Mouse (Mus musculus): Measurements from ENCODE around the gene Rps18. TPM values are rescaled to one million over a fixed set of nuclear protein-coding genes. Genes with fewer than 3 reads are reported as not detected.
"Not testable (repeated sequence)": the region's sequence is repeated elsewhere in the genome, so short reads cannot be mapped to it uniquely, and the experiment has no call there.

Rps18 gene
- 100 to 1,000 TPM; 453 to 457 TPM for total RNA-seq (2021)
- long read RNA-seq, transcript Rps18-209 (4 exons, 536 nt): minor isoform, 7 of 215 reads
- long read RNA-seq, transcript Rps18-201 (5 exons, 560 nt): major isoform, 197 of 215 reads
- long read RNA-seq, partial matches to known transcripts: 1 of 215 reads
- long read RNA-seq, other reads (novel, unspliced or antisense): 5 of 215 reads

- DNase-seq (ENCODE audit: low spot score in 2 of 2): peak; percentile 96 to 98
These were observed at the start of gene Rps18, which contains the start of gene Vps52 for GRCm38 (mm10) chr17:33955555-33956214. Gene Rps18 (minus strand): TSS chr17:33956001. Gene Vps52 (plus strand): TSS chr17:33955812.

- peak; percentile 41 to 48 for DNase-seq (ENCODE audit: low spot score in 2 of 2)
These were observed 47.6 kb upstream of the Rps18 start for GRCm38 (mm10) chr17:34003426-34003825.

GRCm38 (mm10) chr17:34000796-34001195 is 45.0 kb upstream of the Rps18 start:
- not testable (repeated sequence) for DNase-seq (ENCODE audit: low spot score in 2 of 2)

- peak; percentile 71 to 73 for DNase-seq (ENCODE audit: low spot score in 2 of 2)
These were observed 44.3 kb upstream of the Rps18 start, which contains the start of gene H2-K1 for GRCm38 (mm10) chr17:34000150-34000537. Gene H2-K1 (minus strand): TSS chr17:34000347.

GRCm38 (mm10) chr17:33999341-34000149 is 43.7 kb upstream of the Rps18 start:
- no peak for DNase-seq (ENCODE audit: low spot score in 2 of 2)

GRCm38 (mm10) chr17:33998697-33999096 is 42.9 kb upstream of the Rps18 start:
- DNase-seq (ENCODE audit: low spot score in 2 of 2): not testable (repeated sequence)

- DNase-seq (ENCODE audit: low spot score in 2 of 2): not testable (repeated sequence)
These were observed 41.2 kb upstream of the Rps18 start for GRCm38 (mm10) chr17:33997025-33997424.

GRCm38 (mm10) chr17:33995651-33996050 is 39.9 kb upstream of the Rps18 start:
- no peak for DNase-seq (ENCODE audit: low spot score in 2 of 2)

- DNase-seq (ENCODE audit: low spot score in 2 of 2): no peak
These were observed 39.2 kb upstream of the Rps18 start for GRCm38 (mm10) chr17:33994959-33995358.

- peak; percentile 65 to 68 for DNase-seq (ENCODE audit: low spot score in 2 of 2)
These were observed 36.2 kb upstream of the Rps18 start for GRCm38 (mm10) chr17:33991788-33992664.

- DNase-seq (ENCODE audit: low spot score in 2 of 2): peak; percentile 66 to 69
These were observed 26.3 kb upstream of the Rps18 start for GRCm38 (mm10) chr17:33982136-33982535.

GRCm38 (mm10) chr17:33981192-33981909 is 25.6 kb upstream of the Rps18 start:
- DNase-seq (ENCODE audit: low spot score in 2 of 2): peak; percentile 83 to 87

GRCm38 (mm10) chr17:33980181-33981035 is 24.6 kb upstream of the Rps18 start:
- DNase-seq (ENCODE audit: low spot score in 2 of 2): no peak

- DNase-seq (ENCODE audit: low spot score in 2 of 2): no peak
These were observed 23.8 kb upstream of the Rps18 start for GRCm38 (mm10) chr17:33979512-33980050.

GRCm38 (mm10) chr17:33978631-33979031 is 22.8 kb upstream of the Rps18 start:
- DNase-seq (ENCODE audit: low spot score in 2 of 2): no peak

GRCm38 (mm10) chr17:33977861-33978557 is 22.2 kb upstream of the Rps18 start:
- DNase-seq (ENCODE audit: low spot score in 2 of 2): no peak

- no peak for DNase-seq (ENCODE audit: low spot score in 2 of 2)
These were observed 17.8 kb upstream of the Rps18 start for GRCm38 (mm10) chr17:33973572-33973971.

GRCm38 (mm10) chr17:33972691-33973090 is 16.9 kb upstream of the Rps18 start:
- DNase-seq (ENCODE audit: low spot score in 2 of 2): no peak
